Mouse (Mus musculus) adrenal gland, adult 8-10 months (tissue): ENCODE results near the gene Eepd1. TPM values are rescaled to one million over a fixed set of nuclear protein-coding genes. Genes with fewer than 3 reads are reported as not detected.
A peak's percentile ranks its signal among the peaks of the same experiment; 100 is the strongest.

Experiments
- DNase-seq: peaks from one replicate; pipeline ENCODE4 v3.0.0; 2022
- total RNA-seq, 4 experiments: library from RNA; stranded (reverse); gene quantifications; 2 replicates each; pipeline ENCODE4 v1.2.4; 2022

The Eepd1 gene
- total RNA-seq, 4 experiments from 2014 or later: 47.7 to 97.8 (median 53.3) TPM

GRCm38 (mm10) chr9:25489221-25489960 lies 8.0 kb downstream of the Eepd1 start:
- DNase-seq: no peak

GRCm38 (mm10) chr9:25490278-25491145 lies 9.2 kb downstream of the Eepd1 start:
- DNase-seq: no peak

GRCm38 (mm10) chr9:25493918-25494317 lies 12.6 kb downstream of the Eepd1 start:
- peak; percentile 88 for DNase-seq

GRCm38 (mm10) chr9:25495601-25496000 lies 14.3 kb downstream of the Eepd1 start:
- no peak for DNase-seq

GRCm38 (mm10) chr9:25496196-25496595 lies 14.8 kb downstream of the Eepd1 start:
- DNase-seq: no peak

- no peak for DNase-seq
Measured at GRCm38 (mm10) chr9:25496703-25497102, 15.4 kb downstream of the Eepd1 start.

- no peak for DNase-seq
Measured at GRCm38 (mm10) chr9:25498770-25499169, 17.4 kb downstream of the Eepd1 start.

- DNase-seq: no peak
Measured at GRCm38 (mm10) chr9:25499306-25499705, 18.0 kb downstream of the Eepd1 start.

- DNase-seq: peak; percentile 77
Measured at GRCm38 (mm10) chr9:25500031-25500430, 18.7 kb downstream of the Eepd1 start.

- DNase-seq: no peak
Measured at GRCm38 (mm10) chr9:25508825-25509224, 27.5 kb downstream of the Eepd1 start.

GRCm38 (mm10) chr9:25510572-25510971 lies 29.2 kb downstream of the Eepd1 start:
- DNase-seq: no peak

GRCm38 (mm10) chr9:25513050-25513449 lies 31.7 kb downstream of the Eepd1 start:
- DNase-seq: no peak

GRCm38 (mm10) chr9:25513556-25513955 lies 32.2 kb downstream of the Eepd1 start:
- DNase-seq: no peak

GRCm38 (mm10) chr9:25516640-25517039 lies 35.3 kb downstream of the Eepd1 start:
- no peak for DNase-seq

- DNase-seq: no peak
Measured at GRCm38 (mm10) chr9:25517982-25518381, 36.6 kb downstream of the Eepd1 start.

- DNase-seq: no peak
Measured at GRCm38 (mm10) chr9:25519193-25519592, 37.8 kb downstream of the Eepd1 start.

GRCm38 (mm10) chr9:25520826-25521225 lies 39.5 kb downstream of the Eepd1 start:
- DNase-seq: no peak

- no peak for DNase-seq
Measured at GRCm38 (mm10) chr9:25521825-25522224, 40.5 kb downstream of the Eepd1 start.

GRCm38 (mm10) chr9:25526516-25526915 lies 45.2 kb downstream of the Eepd1 start:
- DNase-seq: no peak

- no peak for DNase-seq
Measured at GRCm38 (mm10) chr9:25526927-25527337, 45.6 kb downstream of the Eepd1 start.

GRCm38 (mm10) chr9:25527359-25528038 lies 46.2 kb downstream of the Eepd1 start:
- no peak for DNase-seq

- DNase-seq: no peak
Measured at GRCm38 (mm10) chr9:25531627-25532026, 50.3 kb downstream of the Eepd1 start.

- DNase-seq: no peak
Measured at GRCm38 (mm10) chr9:25532105-25532504, 50.8 kb downstream of the Eepd1 start.
